Comparison of ENCODE assay signal across 8 mouse cellular contexts in the genomic region with DNA sequence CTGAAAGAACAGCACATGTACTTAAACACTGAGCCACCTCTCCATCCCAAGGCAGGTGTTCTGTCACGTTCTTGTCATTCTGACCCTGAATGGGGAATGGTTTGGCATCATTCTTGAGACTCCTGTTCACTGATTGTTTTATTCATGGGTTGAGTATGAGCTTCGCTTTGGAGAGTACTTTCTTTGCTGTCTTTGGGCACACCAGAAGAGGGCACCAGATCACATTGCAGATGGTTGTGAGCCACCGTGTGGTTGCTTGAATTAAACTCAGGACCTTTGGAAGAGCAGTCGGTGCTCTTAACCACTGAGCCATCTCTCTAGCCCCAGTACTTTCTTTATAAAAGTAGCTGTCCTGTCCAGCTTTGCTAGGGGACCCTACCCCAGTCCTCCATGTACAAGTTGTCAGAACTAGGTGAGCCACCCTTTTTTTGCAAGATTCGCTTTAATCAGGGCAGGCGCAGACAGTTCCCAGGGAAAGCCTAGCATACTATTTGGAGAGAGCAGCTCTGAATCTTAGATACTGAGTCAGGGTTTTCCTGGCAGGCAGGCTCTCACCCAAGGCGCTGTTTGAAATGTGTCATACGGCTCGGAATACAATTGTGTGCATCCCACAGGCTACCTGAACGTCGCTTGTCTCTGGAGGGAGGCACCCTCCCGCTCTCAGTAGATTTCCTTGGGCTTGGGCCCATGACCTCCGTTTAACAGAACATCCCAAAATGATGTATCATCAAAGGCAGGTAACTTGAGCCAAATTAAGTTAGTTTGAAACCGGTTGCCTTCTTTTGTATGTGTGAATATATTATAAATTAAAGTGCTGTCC.
A peak's percentile ranks its signal among the peaks of the same experiment; 100 is the strongest.
DNase-seq lines count a peak whose midpoint lies in the region; ATAC-seq and TF ChIP-seq lines count a peak whose summit lies in the region.

No protein-coding gene starts in this region.

- no peak for DNase-seq in liver, embryonic 14.5 days (ENCODE audit: low read depth in 3 of 3, low spot score in 3 of 3)
- no peak for DNase-seq in liver, embryonic 11.5 days (ENCODE audit: low spot score)
- peak; percentile 59 to 60 for DNase-seq in cerebellum, adult 18-20 months
- peak; percentile 86 for DNase-seq in midbrain, embryonic 11.5 days (ENCODE audit: low spot score, missing footprints)
- no peak for DNase-seq in spleen, postnatal 14 days (ENCODE audit: low spot score in 2 of 2)
- no peak for DNase-seq in ovary, postnatal 14 days (ENCODE audit: low spot score)

- ATAC-seq in liver, embryonic 14.5 days (ENCODE audit: insufficient read depth), result no peak
- no peak for ATAC-seq in liver, embryonic 11.5 days (replicated peaks; ENCODE audit: low FRiP score)
- ATAC-seq in forebrain, embryonic 13.5 days, result peak; percentile 61
- ATAC-seq in midbrain, embryonic 11.5 days (ENCODE audit: low FRiP score), result peak; percentile 33
- no peak for ATAC-seq in monocyte, adult 5-6 weeks (replicated peaks; ENCODE audit: insufficient number of reproducible peaks, low FRiP score, low TSS enrichment, poor library complexity, severe bottlenecking)

- H3K9ac ChIP-seq in liver, embryonic 14.5 days (replicated peaks), result no peak overlapping the region
- no peak overlapping the region for H3K9ac ChIP-seq in liver, embryonic 11.5 days (ENCODE audit: low read depth, low read length)
- no peak overlapping the region for H3K9ac ChIP-seq in forebrain, embryonic 13.5 days
- H3K9ac ChIP-seq in midbrain, embryonic 11.5 days (ENCODE audit: low read length), result no peak overlapping the region

- H3K9me3 ChIP-seq in liver, embryonic 14.5 days (ENCODE audit: control insufficient read depth, low read length), result no peaks in the 10 kb centered on the region
- no peaks in the 10 kb centered on the region for H3K9me3 ChIP-seq in liver, embryonic 11.5 days (ENCODE audit: control insufficient read depth, low read length)
- no peaks in the 10 kb centered on the region for H3K9me3 ChIP-seq in forebrain, embryonic 13.5 days (replicated peaks)
- no peaks in the 10 kb centered on the region for H3K9me3 ChIP-seq in midbrain, embryonic 11.5 days (ENCODE audit: control insufficient read depth, low read length)

- no peak for TF ChIP-seq EP300 in liver, embryonic 14.5 days (IDR thresholded peaks at IDR 0.05; ENCODE audit: low read depth)

- no peaks in the 10 kb centered on the region for H3K27me3 ChIP-seq in liver, embryonic 14.5 days (ENCODE audit: control insufficient read depth, insufficient read depth, low read length)
- H3K27me3 ChIP-seq in liver, embryonic 11.5 days (replicated peaks; ENCODE audit: control insufficient read depth, insufficient read depth, low read length), result no peaks in the 10 kb centered on the region
- H3K27me3 ChIP-seq in forebrain, embryonic 13.5 days, result no peaks in the 10 kb centered on the region
- H3K27me3 ChIP-seq in midbrain, embryonic 11.5 days (ENCODE audit: control insufficient read depth, insufficient read depth, low read length), result no peaks in the 10 kb centered on the region

- WGBS in liver, embryonic 14.5 days (ENCODE audit: insufficient replicate concordance), result 21% methylated on average over 14 of the region's 14 CpGs
- 24% methylated on average over 14 of the region's 14 CpGs for WGBS in liver, embryonic 11.5 days
- 19% methylated on average over 14 of the region's 14 CpGs for WGBS in forebrain, embryonic 13.5 days
- WGBS in midbrain, embryonic 11.5 days, result 19% methylated on average over 14 of the region's 14 CpGs

- no peak overlapping the region for H3K27ac ChIP-seq in liver, embryonic 14.5 days
- no peak overlapping the region for H3K27ac ChIP-seq in liver, embryonic 11.5 days (ENCODE audit: low read depth, low read length)
- H3K27ac ChIP-seq in forebrain, embryonic 13.5 days, result no peak overlapping the region
- H3K27ac ChIP-seq in midbrain, embryonic 11.5 days (ENCODE audit: low read depth, low read length), result no peak overlapping the region

- no peak overlapping the region for H3K4me3 ChIP-seq in liver, embryonic 14.5 days (ENCODE audit: insufficient read depth in 1 of 2, low read depth in 2 of 2, low read length in 2 of 2)
- H3K4me3 ChIP-seq in liver, embryonic 11.5 days (ENCODE audit: low read depth, low read length), result no peak overlapping the region
- no peak overlapping the region for H3K4me3 ChIP-seq in forebrain, embryonic 13.5 days
- no peak overlapping the region for H3K4me3 ChIP-seq in midbrain, embryonic 11.5 days (ENCODE audit: low read depth, low read length)

- no peaks in the 10 kb centered on the region for H3K4me1 ChIP-seq in liver, embryonic 14.5 days (replicated peaks; ENCODE audit: control insufficient read depth in 2 of 2, insufficient read depth in 2 of 2, low read length in 1 of 2)
- H3K4me1 ChIP-seq in liver, embryonic 11.5 days (replicated peaks; ENCODE audit: control insufficient read depth, insufficient read depth, low read length), result no peaks in the 10 kb centered on the region
- peaks cover 4% of the 10 kb centered on the region; the same call in 1 of the 2 replicates for H3K4me1 ChIP-seq in forebrain, embryonic 13.5 days
- H3K4me1 ChIP-seq in midbrain, embryonic 11.5 days (ENCODE audit: control insufficient read depth, insufficient read depth, low read length), result no peaks in the 10 kb centered on the region; the same call in 1 of the 2 replicates

- H3K4me2 ChIP-seq in liver, embryonic 14.5 days (ENCODE audit: low read depth), result no peak overlapping the region
- no peak overlapping the region for H3K4me2 ChIP-seq in liver, embryonic 11.5 days
- H3K4me2 ChIP-seq in forebrain, embryonic 13.5 days, result peak overlapping the region; percentile 42
- H3K4me2 ChIP-seq in midbrain, embryonic 11.5 days, result peak overlapping the region; percentile 22; the same call in 1 of the 2 replicates

- H3K36me3 ChIP-seq in liver, embryonic 14.5 days (replicated peaks; ENCODE audit: control insufficient read depth, insufficient read depth, low read depth), result no peaks in the 10 kb centered on the region
- H3K36me3 ChIP-seq in liver, embryonic 11.5 days (ENCODE audit: control insufficient read depth, insufficient read depth, low read length), result no peaks in the 10 kb centered on the region
- no peaks in the 10 kb centered on the region for H3K36me3 ChIP-seq in forebrain, embryonic 13.5 days (ENCODE audit: poor library complexity, severe bottlenecking)
- no peaks in the 10 kb centered on the region for H3K36me3 ChIP-seq in midbrain, embryonic 11.5 days (ENCODE audit: control insufficient read depth, insufficient read depth, low read length)

- peak; percentile 30 for TF ChIP-seq CTCF in liver, embryonic 14.5 days (IDR thresholded peaks at IDR 0.05; ENCODE audit: low read depth)

Comparison
In these comparisons a context has a peak if more than half of its experiments do, and no peak if none do; other contexts are left out.
1. ATAC-seq: peak in forebrain, embryonic 13.5 days (single experiment) and midbrain, embryonic 11.5 days (single experiment); none in liver, embryonic 14.5 days (single experiment), liver, embryonic 11.5 days (single experiment) and monocyte, adult 5-6 weeks (single experiment).
2. DNase-seq: peak in cerebellum, adult 18-20 months (2 of 2) and midbrain, embryonic 11.5 days (single experiment); none in liver, embryonic 14.5 days (0 of 3), liver, embryonic 11.5 days (single experiment), spleen, postnatal 14 days (0 of 2) and ovary, postnatal 14 days (single experiment).
3. H3K4me2 ChIP-seq: peak in forebrain, embryonic 13.5 days (single experiment) and midbrain, embryonic 11.5 days (single experiment); none in liver, embryonic 14.5 days (single experiment) and liver, embryonic 11.5 days (single experiment).